Mouse (Mus musculus) CD4-positive, CD25-positive, alpha-beta regulatory T cell, adult 2 months (primary cell): ENCODE measurements around the gene Nr2e3.
"Not testable (repeated sequence)": the region's sequence is repeated elsewhere in the genome, so short reads cannot be mapped to it uniquely, and the experiment has no call there.

Source experiments
- DNase-seq: peaks from one replicate; pipeline ENCODE4 v3.0.0-alpha.2; 2012; ENCODE audit warnings: low read depth, low spot score

Nr2e3 gene

GRCm38 (mm10) chr9:59960559-59960958 is at the start of gene Nr2e3:
TSS of gene Nr2e3 (minus strand) at chr9:59960659.
- DNase-seq: no peak

GRCm38 (mm10) chr9:60008936-60009335 is 48.5 kb upstream of the Nr2e3 start:
- no peak for DNase-seq

- no peak for DNase-seq
These were observed 41.9 kb upstream of the Nr2e3 start for GRCm38 (mm10) chr9:60002323-60002722.

GRCm38 (mm10) chr9:60001444-60001843 is 41.0 kb upstream of the Nr2e3 start:
- no peak for DNase-seq

DNA sequence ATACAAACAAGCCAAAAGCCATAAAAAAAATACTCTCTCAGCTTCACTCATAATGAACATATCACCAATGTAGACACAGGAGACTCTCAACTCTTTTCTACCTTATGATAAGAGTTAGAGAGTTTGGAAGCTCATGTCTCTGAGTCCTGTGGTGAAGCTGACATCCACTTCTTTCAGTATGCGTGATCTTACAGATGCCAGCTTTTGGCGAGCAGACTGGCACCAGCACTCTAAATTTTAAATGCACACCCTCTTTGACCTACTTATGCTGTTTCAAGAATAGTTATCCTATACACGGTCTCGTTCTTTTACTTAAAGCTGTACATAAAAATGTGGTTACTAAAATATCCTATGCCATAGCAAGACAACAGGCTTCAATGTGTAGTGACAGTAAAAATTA is 37.3 kb upstream of the Nr2e3 start:
- no peak for DNase-seq

- DNase-seq: no peak
These were observed 30.9 kb upstream of the Nr2e3 start for GRCm38 (mm10) chr9:59991407-59991806.

GRCm38 (mm10) chr9:59989864-59990263 is 29.4 kb upstream of the Nr2e3 start:
- DNase-seq: peak; percentile 76

DNA sequence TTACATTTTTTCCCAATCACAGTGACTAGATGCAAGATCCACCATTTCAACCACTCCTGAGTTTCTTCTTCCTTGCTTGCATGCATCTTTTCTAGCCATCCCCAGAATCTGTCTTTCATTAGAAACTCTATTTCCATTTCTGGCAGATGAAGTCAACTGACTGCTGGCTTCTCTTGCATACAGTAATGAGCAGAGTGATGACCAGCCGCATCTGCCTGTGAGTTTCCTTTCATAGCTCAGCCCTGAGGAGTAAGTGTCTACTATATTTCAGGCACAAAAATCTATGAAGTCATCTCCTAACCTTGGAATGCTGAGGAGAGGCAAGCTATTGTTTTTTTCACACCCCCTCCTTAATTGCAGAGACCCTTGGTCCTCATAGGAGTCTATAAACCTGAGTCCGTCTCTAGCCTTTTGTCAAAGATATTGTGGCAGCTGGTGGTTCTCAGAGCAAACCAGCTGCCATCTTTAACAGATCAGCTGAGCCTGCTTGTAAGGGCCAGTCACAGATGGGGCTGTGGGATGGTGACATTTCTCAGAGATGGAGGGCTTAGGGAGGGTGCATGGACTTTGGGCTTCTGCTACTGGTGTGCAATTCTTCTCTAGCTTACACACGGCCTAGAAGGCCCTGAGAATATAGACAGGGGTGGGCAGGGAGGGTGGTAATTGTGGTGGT is 25.6 kb upstream of the Nr2e3 start:
- no peak for DNase-seq

- DNase-seq: no peak
These were observed 20.7 kb upstream of the Nr2e3 start for GRCm38 (mm10) chr9:59981116-59981515.

DNA sequence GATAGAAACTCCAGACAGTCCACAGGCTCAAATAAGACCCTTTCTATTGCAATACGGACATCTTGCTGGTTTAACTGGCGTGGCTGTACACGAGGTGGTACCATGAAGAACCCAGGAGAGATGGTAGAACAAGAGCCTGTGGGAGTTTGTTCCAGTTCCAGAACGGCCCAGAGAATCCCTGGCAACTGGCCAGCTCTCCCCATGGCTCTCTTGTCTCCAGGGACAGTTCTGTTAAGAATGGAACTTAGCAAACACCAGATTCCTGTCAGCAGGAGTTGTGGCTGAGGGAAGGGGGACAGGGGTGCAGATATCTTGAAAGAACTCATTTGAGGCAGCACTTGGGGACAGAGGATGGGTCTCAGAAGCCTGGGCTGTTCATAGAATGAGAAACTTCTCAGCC is 10.8 kb upstream of the Nr2e3 start:
- DNase-seq: no peak

DNA sequence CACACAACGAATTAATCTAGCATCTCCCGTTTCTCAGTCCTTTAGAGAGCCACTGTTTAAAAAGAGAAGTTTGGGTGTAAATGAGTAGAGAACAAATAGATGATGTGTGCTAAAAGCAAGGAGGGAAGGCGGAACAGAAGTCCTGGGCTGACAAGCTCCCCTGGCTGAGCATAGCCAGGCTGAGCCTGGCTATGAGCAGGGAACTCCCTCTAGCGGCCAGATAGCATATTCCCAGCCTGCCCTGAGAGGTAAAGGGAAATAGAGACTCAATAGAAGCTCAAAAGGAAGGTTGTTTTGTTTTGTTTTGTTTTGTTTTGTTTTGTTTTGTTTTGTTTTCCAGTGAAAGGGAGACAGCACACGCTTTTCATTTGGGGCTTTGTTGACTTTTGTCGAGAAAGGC is 8.9 kb upstream of the Nr2e3 start:
- peak; percentile 84 for DNase-seq

DNA sequence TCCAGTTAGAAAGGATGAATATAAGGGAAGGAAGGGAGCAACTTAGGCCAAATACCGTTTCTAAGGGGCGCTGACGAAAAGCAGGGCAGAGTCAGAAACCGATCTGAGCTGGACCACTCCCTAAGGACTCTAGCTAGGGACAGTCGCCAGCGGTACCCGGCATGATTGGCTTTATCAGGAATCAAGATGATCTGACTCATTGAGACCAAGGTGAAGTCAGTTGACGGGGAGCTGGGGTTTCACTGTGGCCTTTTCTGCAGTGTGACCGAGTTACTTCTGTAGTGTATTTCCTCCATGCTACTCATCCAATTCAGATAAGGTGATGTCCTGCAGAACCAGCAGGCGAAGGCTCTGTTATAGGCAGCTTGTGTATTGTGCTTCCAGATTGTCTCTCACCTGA is 4.6 kb upstream of the Nr2e3 start:
- no peak for DNase-seq

DNA sequence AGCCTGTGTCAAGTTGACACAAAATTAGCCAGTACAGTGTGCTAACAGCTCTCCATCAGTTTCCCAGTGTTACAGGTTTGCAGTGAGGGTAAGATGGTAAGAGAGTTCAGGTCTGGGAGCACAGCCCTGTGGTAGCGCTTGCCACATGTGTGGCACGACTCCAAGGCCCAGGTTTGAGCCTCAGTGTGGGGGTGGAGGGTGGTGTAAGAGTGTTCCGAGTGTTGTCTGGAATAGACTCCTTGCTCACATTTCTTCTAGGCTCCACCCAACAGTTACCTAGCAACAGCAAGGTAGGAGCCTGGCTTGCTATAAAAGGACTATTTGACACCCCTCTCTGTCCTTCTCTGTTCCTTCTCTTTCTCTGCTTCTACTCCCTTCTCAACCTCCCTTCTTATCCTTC is 3.9 kb upstream of the Nr2e3 start:
- DNase-seq: no peak

DNA sequence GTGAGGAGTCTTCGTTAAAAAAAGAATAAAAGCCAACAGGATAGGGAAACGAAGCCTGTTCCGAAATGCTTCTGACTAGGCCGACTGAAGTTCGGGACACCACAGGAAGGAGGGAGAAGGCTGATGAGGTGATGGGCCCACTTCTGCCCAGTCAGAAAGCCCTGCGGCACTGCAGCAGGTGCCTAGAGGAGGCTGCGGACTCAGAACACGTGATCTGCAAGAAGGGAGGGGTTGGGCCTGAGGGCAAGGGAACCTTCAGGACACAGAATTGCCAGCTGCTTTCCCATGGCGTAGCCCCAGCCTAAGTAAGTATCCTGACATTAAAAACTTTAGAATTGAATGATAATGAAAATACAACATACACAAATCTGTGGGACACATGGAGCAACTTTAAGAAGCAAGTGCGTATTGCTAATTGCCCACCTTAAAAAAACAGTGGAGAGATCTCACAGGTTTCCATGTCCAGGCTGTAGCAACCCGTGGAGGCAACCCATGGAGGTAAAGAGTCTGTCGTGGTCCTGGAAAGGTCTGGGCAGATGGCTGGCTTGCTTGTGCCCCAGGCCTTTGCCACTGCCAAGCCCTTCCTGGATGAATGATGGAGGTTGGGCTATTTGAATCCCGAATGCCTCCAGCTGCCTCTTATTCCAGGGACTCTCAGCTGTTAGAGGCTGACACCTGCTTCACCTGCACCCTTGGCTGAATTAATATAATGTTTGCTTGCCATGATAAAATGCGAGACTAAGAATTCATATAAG is 919 bp upstream of the Nr2e3 start:
- DNase-seq: no peak

DNA sequence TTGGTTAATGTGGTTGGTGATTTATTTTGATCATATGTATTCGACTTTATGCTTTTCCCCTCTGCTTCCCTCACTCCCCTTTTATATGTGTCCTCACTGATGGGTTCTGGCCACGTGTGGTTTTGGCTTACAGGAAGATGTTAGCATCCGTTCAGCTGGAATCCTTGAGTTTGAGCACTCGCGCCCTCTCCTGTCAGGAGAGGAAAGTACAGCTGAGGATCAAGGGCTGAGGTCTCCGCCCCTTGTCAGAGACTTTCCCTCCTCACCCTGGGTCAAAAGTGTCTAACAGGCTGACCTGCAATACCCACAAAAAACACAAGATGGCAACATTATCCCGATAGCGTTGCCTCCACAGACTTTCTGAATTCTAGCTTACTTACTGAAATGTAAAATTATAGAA is 1.2 kb downstream of the Nr2e3 start:
- DNase-seq: peak; percentile 96

GRCm38 (mm10) chr9:59958115-59958514 is 2.3 kb downstream of the Nr2e3 start:
- not testable (repeated sequence) for DNase-seq

GRCm38 (mm10) chr9:59956496-59956895 is 4.0 kb downstream of the Nr2e3 start:
- no peak for DNase-seq

DNA sequence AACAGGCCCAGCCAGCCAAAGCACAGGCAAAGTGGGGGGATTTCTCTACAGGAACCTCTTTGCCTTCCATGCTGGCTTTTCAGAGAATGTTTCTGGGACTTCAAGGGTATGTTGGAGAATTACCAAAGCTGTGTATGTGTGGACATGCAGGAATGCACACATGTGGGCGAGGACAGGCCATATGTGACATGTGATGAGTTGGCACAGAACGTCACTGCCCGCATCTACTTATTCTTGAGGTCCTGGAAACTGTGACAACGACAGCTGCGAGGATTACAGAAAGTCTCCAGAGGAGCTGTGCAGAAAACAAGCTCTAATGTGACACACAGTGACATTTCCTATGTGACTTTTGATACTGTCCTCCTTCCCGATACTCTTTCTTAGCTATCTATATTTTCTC is 4.8 kb downstream of the Nr2e3 start:
- DNase-seq: peak; percentile 24

DNA sequence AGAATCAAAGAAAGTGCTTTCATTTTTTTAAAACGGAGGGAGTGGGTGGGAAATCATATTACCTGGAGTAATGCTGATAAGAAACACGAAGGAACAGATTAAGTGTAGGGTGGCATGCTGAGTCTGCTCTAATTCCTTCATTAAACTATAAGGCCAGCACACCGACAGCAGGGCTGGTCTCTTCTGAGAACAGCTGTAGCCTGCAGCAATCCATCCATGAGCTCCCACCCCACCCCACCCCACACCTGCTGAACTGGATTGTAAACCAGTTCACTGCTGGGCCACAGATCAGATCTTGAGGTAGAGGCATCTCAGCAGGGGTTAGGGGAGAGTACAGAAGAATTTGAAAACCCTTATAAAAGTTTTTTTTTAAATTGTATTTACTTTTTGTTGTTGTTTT is 5.3 kb downstream of the Nr2e3 start:
- no peak for DNase-seq

GRCm38 (mm10) chr9:59953556-59953955 is 6.9 kb downstream of the Nr2e3 start:
- no peak for DNase-seq

- DNase-seq: no peak
These were observed 7.9 kb downstream of the Nr2e3 start for GRCm38 (mm10) chr9:59952515-59953070.

- DNase-seq: no peak
These were observed 8.5 kb downstream of the Nr2e3 start for GRCm38 (mm10) chr9:59951943-59952342.
